Mouse (Mus musculus) Patski (cell line): ENCODE data around the gene Rag1. TPM values are rescaled to one million over a fixed set of nuclear protein-coding genes. Genes with fewer than 3 reads are reported as not detected.

Experiments used
- ATAC-seq: fragments of 100-300 bp; one replicate; pipeline ENCODE4 v1.8.0; 2021
- CTCF ChIA-PET: fragments of 350-600 bp; sonication (Branson Sonifier 250); formaldehyde crosslinking; loops from one replicate; lab custom pipeline; 2022; ENCODE audit warnings: inconsistent platforms; lab: Charles Lee
- POLR2A ChIA-PET: fragments of 350-600 bp; sonication (Branson Sonifier 250); formaldehyde crosslinking; loops from one replicate; lab custom pipeline; 2022; ENCODE audit warnings: antibody characterized with exemption, inconsistent platforms; lab: Charles Lee
- DNase-seq: peaks from one replicate; pipeline ENCODE4 v3.0.0-alpha.2; 2011; ENCODE audit warnings: low read depth, low spot score
- H3K27me3 ChIP-seq: fragments of 371-371 bp; one replicate; pipeline ENCODE4 v1.5.1; 2021
- CTCF ChIP-seq: fragments of 100-300 bp; IDR thresholded peaks from one replicate; pipeline ENCODE4 v1.5.1; 2021
- in situ Hi-C: fragments of 300-500 bp; cut with MboI; formaldehyde crosslinking; loops from 3 replicates; pipeline ENCODE4 v1.11.1; 2018; ENCODE audit warnings: low pct_unique_long_range_greater_than_20kb, mixed read lengths
- polyA plus RNA-seq: library from polyadenylated mRNA; unstranded; gene quantifications from one replicate; pipeline ENCODE4 v1.2.3, GENCODE M21; 2021

Rag1 gene
- polyA plus RNA-seq, 1 experiment from 2014 or later = not detected

DNA sequence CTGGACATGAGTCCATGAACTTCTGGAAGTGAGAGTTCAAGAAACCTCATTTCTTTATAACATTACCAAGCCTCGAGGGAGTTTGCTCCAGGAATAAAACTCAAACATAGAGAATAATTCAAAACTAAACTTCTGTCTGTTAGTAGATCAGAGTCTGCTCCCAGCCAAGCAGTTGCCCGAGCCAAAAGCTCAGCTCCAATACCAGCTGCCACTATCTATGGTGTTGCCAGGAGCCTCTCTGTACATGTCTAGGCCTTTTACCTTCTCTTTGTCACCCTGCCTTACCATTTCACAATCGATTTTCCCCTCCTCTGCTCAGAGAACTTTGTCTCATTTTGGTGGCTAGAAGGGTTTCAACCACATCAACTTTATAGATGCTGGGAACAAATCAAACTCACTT, 24.2 kb upstream of the Rag1 start:
- no peak for TF ChIP-seq CTCF
- POLR2A ChIA-PET = no interaction called here
- DNase-seq (no peak), ATAC-seq (no peak)
- CTCF ChIA-PET = no interaction called here
- peaks cover 43% of the 10 kb centered on the region for H3K27me3 ChIP-seq
- in situ Hi-C loops = no loop called here

DNA sequence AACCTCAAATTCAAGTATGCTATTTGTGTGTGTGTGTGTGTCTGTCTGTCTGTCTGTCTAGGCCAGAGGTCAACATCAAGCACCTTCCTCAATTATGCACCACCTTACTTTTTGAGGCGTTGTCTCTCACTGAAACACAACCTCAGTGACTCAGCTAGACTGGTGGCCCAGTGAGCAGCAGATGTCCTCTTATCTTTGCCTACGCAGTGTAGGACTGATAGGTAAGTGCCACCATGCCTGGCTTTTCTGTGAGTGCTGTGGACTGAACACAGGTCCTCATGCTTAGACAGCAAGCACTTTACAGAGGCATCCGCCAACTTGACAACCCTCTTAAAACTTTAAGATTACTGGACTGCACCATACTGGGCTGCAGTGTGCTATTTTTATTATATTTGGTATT, 19.4 kb upstream of the Rag1 start:
- POLR2A ChIA-PET = no interaction called here
- no peak for DNase-seq
- H3K27me3 ChIP-seq = peaks cover 57% of the 10 kb centered on the region
- TF ChIP-seq CTCF = no peak
- in situ Hi-C loops = no loop called here
- CTCF ChIA-PET = no interaction called here
- ATAC-seq = no peak

GRCm38 (mm10) chr2:101665703-101666092, 16.4 kb upstream of the Rag1 start:
- POLR2A ChIA-PET = no interaction called here
- H3K27me3 ChIP-seq = peaks cover 48% of the 10 kb centered on the region
- DNase-seq = no peak
- no peak for ATAC-seq
- in situ Hi-C loops = no loop called here
- CTCF ChIA-PET = interaction anchor here (0.9 to 2.0 kb wide), 4 partner anchors 14 to 193 kb away, joined by 3 to 10 read pairs (median 3); partner anchors contain the start of gene Traf6
- no peak for TF ChIP-seq CTCF

DNA sequence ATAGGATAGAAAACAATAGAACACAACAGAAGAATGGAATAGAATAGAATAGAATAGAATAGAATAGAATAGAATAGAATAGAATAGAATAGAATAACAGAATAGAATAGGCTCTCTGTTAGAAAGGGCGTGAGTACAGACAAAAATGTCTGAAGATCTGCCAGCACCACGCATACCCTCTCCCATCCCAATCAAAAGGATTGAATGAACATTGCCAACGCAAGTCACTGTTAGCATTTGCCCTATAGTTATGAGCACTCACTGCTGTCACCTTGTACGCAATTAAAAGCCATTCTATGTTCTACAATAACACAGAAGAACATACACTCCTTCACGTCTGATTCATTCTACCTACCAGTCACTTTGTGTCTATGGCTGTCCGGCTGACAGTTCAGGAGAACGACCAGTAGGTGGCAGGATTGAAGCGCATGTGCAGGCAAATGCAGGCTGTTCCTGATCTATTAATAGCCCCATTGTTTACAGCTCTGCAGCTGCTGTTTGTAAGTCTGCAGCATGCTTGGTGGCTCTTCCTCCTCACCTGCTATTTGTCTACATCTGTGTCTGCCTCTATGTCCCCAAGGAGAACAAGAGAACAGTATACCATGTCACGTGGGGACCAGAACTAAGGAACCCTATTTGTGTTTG, 15.9 kb upstream of the Rag1 start:
- POLR2A ChIA-PET = no interaction called here
- in situ Hi-C loops = no loop called here

DNA sequence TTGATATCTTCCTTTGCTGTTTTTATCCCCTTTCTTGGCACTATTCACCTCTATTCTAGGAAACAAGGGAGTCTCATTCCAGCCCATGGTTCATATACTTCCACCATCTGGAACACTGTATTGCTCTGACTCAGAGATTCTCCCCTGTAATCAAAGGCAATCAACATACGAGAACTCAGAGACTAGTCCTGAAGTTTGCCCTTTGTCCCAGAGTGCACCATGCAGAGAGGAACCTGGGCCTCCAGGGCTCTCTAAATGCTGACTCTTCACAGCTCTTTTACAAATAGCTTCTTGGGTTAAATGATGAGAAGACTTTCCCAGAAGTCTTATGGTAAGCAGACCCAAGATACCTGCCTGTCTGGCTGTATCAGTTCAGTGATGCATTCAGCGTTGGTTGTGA, 11.2 kb upstream of the Rag1 start:
- in situ Hi-C loops = no loop called here
- DNase-seq (no peak), ATAC-seq (no peak)
- ChIA-PET CTCF (interaction anchor here (1.1 kb wide), 1 partner anchor 188 kb away, joined by 3 read pairs; no protein-coding TSS in a partner anchor), POLR2A (no interaction called here)
- peaks cover 45% of the 10 kb centered on the region for H3K27me3 ChIP-seq
- TF ChIP-seq CTCF = no peak

More for the DNA sequence above, 15.9 kb upstream of the Rag1 start:
- H3K27me3 ChIP-seq = peaks cover 45% of the 10 kb centered on the region
- DNase-seq = no peak
- CTCF ChIA-PET = interaction anchor here (0.9 to 2.0 kb wide), 4 partner anchors 14 to 193 kb away, joined by 3 to 10 read pairs (median 3); partner anchors contain the start of gene Traf6
- peak; percentile 88 for ATAC-seq
- peak; percentile 94 for TF ChIP-seq CTCF

- ChIA-PET POLR2A (interaction anchor here (0.7 kb wide), 1 partner anchor 54 kb away, joined by 3 read pairs; no protein-coding TSS in a partner anchor), CTCF (interaction anchor here (0.7 to 6.5 kb wide), 14 partner anchors 11 to 185 kb away, joined by 3 to 34 read pairs (median 4); no protein-coding TSS in a partner anchor)
- ATAC-seq (peak; percentile 56), DNase-seq (no peak)
- in situ Hi-C loops = loop anchor here (5.0 kb wide), 1 partner anchor 121 kb away; no protein-coding TSS in a partner anchor
- peaks cover 60% of the 10 kb centered on the region for H3K27me3 ChIP-seq
- peak; percentile 74 for TF ChIP-seq CTCF
These were observed 3.8 kb upstream of the Rag1 start for GRCm38 (mm10) chr2:101652921-101653597.

DNA sequence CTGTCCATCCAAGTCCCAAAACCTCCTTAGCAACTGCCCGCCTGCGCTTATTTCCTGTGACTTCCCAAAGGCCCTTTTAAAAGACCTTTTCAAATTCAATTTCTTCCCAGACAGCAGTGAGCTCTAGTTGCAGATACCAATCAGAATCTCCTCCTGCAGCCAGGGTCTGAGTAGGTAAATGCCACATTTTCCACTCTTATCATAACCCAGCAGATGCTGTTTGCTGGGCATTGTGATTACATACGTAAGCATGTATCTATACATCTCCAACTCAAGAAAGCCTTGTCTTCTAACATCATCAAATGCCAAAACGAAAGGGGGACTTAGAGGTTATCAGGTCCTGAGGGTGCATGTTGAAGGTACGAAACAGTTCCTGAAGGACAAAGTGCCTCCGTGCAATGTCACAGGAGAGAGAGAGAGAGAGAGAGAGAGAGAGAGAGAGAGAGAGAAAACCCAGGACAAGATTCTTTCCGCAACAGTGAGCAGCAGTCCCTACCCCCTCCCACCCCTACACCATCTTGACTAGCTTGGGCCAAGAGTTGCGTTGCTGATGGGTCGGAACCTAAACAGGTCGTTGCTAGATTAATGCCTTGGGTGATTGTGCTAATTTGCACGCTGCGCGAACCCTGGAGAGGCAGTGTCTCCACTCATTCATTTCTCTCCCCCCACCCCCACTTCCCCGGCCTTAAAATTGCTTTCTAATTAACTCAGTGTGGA, 3.1 kb upstream of the Rag1 start:
- ChIA-PET CTCF (interaction anchor here (0.7 to 6.5 kb wide), 14 partner anchors 10 to 192 kb away, joined by 3 to 34 read pairs (median 4); no protein-coding TSS in a partner anchor), POLR2A (interaction anchor here (0.7 kb wide), 1 partner anchor 53 kb away, joined by 3 read pairs; no protein-coding TSS in a partner anchor)
- no peak for TF ChIP-seq CTCF
- ATAC-seq (no peak), DNase-seq (no peak)
- in situ Hi-C loops = loop anchor here (5.0 kb wide), 1 partner anchor 120 kb away; no protein-coding TSS in a partner anchor
- peaks cover 64% of the 10 kb centered on the region for H3K27me3 ChIP-seq

- no peak for ATAC-seq
- POLR2A ChIA-PET = no interaction called here
- no peak for DNase-seq
- peaks cover 66% of the 10 kb centered on the region for H3K27me3 ChIP-seq
- in situ Hi-C loops = loop anchor here (5.0 kb wide), 1 partner anchor 118 kb away; no protein-coding TSS in a partner anchor
- CTCF ChIA-PET = interaction anchor here (1.5 to 6.5 kb wide), 2 partner anchors 53 to 177 kb away, joined by 4 to 34 read pairs; no protein-coding TSS in a partner anchor
- TF ChIP-seq CTCF = no peak
These were observed 1.1 kb upstream of the Rag1 start for GRCm38 (mm10) chr2:101650446-101650845.

- peaks cover 65% of the 10 kb centered on the region for H3K27me3 ChIP-seq
- CTCF ChIA-PET = interaction anchor here (0.8 to 6.5 kb wide), 4 partner anchors 9 to 175 kb away, joined by 3 to 34 read pairs (median 4); no protein-coding TSS in a partner anchor
- ATAC-seq (no peak), DNase-seq (no peak)
- TF ChIP-seq CTCF = no peak
- POLR2A ChIA-PET = no interaction called here
- in situ Hi-C loops = no loop called here
These were observed 940 bp downstream of the Rag1 start for GRCm38 (mm10) chr2:101648361-101648760.

GRCm38 (mm10) chr2:101645841-101646240, 3.5 kb downstream of the Rag1 start:
- CTCF ChIA-PET = no interaction called here
- POLR2A ChIA-PET = no interaction called here
- in situ Hi-C loops = no loop called here
- peaks cover 72% of the 10 kb centered on the region for H3K27me3 ChIP-seq
- TF ChIP-seq CTCF = peak; percentile 19
- DNase-seq = no peak
- no peak for ATAC-seq
